Mouse (Mus musculus): ENCODE data around the gene Nek8. TPM values are rescaled to one million over a fixed set of nuclear protein-coding genes. Genes with fewer than 3 reads are reported as not detected.

The Nek8 gene
- polyA plus RNA-seq, 1 experiment, result 17.9 TPM

DNA sequence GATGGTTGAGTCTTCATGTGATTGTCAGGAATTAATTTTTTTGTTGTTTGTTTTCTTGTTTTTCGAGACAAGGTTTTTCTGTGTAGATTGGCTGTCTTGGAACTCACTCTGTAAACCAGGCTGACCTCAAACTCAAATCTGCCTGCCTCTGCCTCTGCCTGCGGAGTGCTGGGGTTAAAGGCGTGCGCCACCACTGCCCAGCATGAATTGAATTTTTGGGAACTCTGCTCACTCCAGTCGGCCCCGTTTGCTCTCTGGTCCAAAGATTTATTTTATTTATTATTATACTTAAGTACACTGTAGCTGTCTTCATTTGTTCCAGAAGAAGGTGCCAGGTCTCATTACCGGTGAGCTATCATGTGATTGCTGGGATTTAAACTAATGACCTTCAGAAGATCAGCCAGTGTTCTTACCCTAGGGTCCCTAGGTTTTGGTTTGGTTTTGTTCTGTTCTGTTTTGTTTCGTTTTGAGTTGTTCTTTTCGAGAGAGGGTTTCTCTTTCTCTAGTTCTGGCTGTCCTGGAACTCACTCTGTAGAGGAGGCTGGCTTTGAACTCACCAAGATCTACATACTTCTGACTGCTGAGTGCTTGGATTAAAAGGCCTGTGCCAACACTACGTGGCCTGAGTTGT, 7.5 kb upstream of the Nek8 start:
- no peak for TF ChIP-seq POLR2A (IDR thresholded peaks at IDR 0.05; ENCODE audit: low read depth, low read length)
- no peak for TF ChIP-seq CTCF (IDR thresholded peaks at IDR 0.05; ENCODE audit: borderline replicate concordance, insufficient read depth, low read length)
- no peak overlapping the region; the same call in 1 of the 2 replicates for H3K4me3 ChIP-seq (ENCODE audit: insufficient read depth, low read length)
- 0 out of 2 replicates have a peak, but pooled peaks cover 5% of the 10 kb centered on the region for H3K4me1 ChIP-seq (ENCODE audit: control insufficient read depth, insufficient read depth, low read length)
- H3K27ac ChIP-seq (ENCODE audit: insufficient read depth, low read length), result no peak overlapping the region

- TF ChIP-seq POLR2A (IDR thresholded peaks at IDR 0.05; ENCODE audit: low read depth, low read length) (peak; percentile 97), CTCF (IDR thresholded peaks at IDR 0.05; ENCODE audit: borderline replicate concordance, insufficient read depth, low read length) (no peak)
- H3K4me1 ChIP-seq (ENCODE audit: control insufficient read depth, insufficient read depth, low read length), result 0 out of 2 replicates have a peak, but pooled peaks cover 5% of the 10 kb centered on the region
- peak within 1 kb of the TSS; percentile 88 for H3K27ac ChIP-seq (ENCODE audit: insufficient read depth, low read length)
- H3K4me3 ChIP-seq (ENCODE audit: insufficient read depth, low read length), result peak within 1 kb of the TSS; percentile 86
Observed at GRCm38 (mm10) chr11:78182961-78183844, 6.7 kb upstream of the Nek8 start, which contains the start of gene Rpl23a. Gene Rpl23a, minus strand, starts transcription at chr11:78183584.

- H3K4me3 ChIP-seq (ENCODE audit: insufficient read depth, low read length), result peak overlapping the region; percentile 86
- H3K27ac ChIP-seq (ENCODE audit: insufficient read depth, low read length), result peak overlapping the region; percentile 88
- H3K4me1 ChIP-seq (ENCODE audit: control insufficient read depth, insufficient read depth, low read length), result 0 out of 2 replicates have a peak, but pooled peaks cover 5% of the 10 kb centered on the region
- no peak for TF ChIP-seq CTCF (IDR thresholded peaks at IDR 0.05; ENCODE audit: borderline replicate concordance, insufficient read depth, low read length)
- peak; percentile 19; the same call in 1 of the 2 replicates for TF ChIP-seq POLR2A (IDR thresholded peaks at IDR 0.05; ENCODE audit: low read depth, low read length)
Observed at GRCm38 (mm10) chr11:78182450-78182849, 6.0 kb upstream of the Nek8 start.

DNA sequence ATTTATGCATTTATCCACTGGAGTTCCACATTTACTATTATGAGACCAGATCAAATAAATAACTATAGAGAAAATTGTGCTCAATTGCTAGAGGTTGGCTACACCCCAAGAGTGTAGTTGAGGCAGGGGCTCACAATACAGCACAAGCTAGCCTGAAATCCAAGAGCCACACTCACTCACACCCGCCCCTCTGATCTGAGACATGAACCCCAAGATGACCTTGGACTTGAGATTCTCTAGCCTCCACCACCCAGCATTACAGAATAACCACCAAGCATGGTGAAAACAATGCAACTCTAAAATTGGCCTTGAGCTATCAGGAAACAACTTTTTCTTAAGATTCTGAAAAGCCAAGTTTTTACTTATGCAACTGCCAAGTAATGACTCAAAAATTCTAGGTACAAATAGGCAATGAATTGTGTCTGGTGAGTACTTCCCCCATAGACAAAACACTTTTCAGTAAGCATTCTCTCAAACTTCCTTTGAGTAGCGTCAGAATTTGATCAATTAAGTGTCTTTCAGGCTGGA, 5.4 kb upstream of the Nek8 start:
- no peak for TF ChIP-seq CTCF (IDR thresholded peaks at IDR 0.05; ENCODE audit: borderline replicate concordance, insufficient read depth, low read length)
- peak; percentile 19; the same call in 1 of the 2 replicates for TF ChIP-seq POLR2A (IDR thresholded peaks at IDR 0.05; ENCODE audit: low read depth, low read length)
- Histone ChIP-seq H3K27ac (ENCODE audit: insufficient read depth, low read length) (peak overlapping the region; percentile 88; the same call in 1 of the 2 replicates), H3K4me3 (ENCODE audit: insufficient read depth, low read length) (peak overlapping the region; percentile 86), H3K4me1 (ENCODE audit: control insufficient read depth, insufficient read depth, low read length) (0 out of 2 replicates have a peak, but pooled peaks cover 5% of the 10 kb centered on the region)

- TF ChIP-seq POLR2A (IDR thresholded peaks at IDR 0.05; ENCODE audit: low read depth, low read length) (no peak; the same call in none of the 2 replicates), CTCF (IDR thresholded peaks at IDR 0.05; ENCODE audit: borderline replicate concordance, insufficient read depth, low read length) (no peak)
- Histone ChIP-seq H3K4me3 (ENCODE audit: insufficient read depth, low read length) (peak overlapping the region; percentile 63; the same call in 1 of the 2 replicates), H3K4me1 (ENCODE audit: control insufficient read depth, insufficient read depth, low read length) (peaks cover 5% of the 10 kb centered on the region; the same call in 1 of the 2 replicates), H3K27ac (ENCODE audit: insufficient read depth, low read length) (peak overlapping the region; percentile 2; the same call in 1 of the 2 replicates)
Observed at GRCm38 (mm10) chr11:78180081-78180761, 3.7 kb upstream of the Nek8 start.

GRCm38 (mm10) chr11:78179438-78179999, 3.0 kb upstream of the Nek8 start:
- Histone ChIP-seq H3K4me1 (ENCODE audit: control insufficient read depth, insufficient read depth, low read length) (peaks cover 5% of the 10 kb centered on the region), H3K27ac (ENCODE audit: insufficient read depth, low read length) (peak overlapping the region; percentile 86; the same call in 1 of the 2 replicates), H3K4me3 (ENCODE audit: insufficient read depth, low read length) (peak overlapping the region; percentile 63)
- no peak for TF ChIP-seq POLR2A (IDR thresholded peaks at IDR 0.05; ENCODE audit: low read depth, low read length)
- no peak for TF ChIP-seq CTCF (IDR thresholded peaks at IDR 0.05; ENCODE audit: borderline replicate concordance, insufficient read depth, low read length)

- peaks cover 5% of the 10 kb centered on the region for H3K4me1 ChIP-seq (ENCODE audit: control insufficient read depth, insufficient read depth, low read length)
- H3K27ac ChIP-seq (ENCODE audit: insufficient read depth, low read length), result peak overlapping the region; percentile 86
- TF ChIP-seq POLR2A (IDR thresholded peaks at IDR 0.05; ENCODE audit: low read depth, low read length), result peak; percentile 46
- TF ChIP-seq CTCF (IDR thresholded peaks at IDR 0.05; ENCODE audit: borderline replicate concordance, insufficient read depth, low read length), result no peak
- H3K4me3 ChIP-seq (ENCODE audit: insufficient read depth, low read length), result peak overlapping the region; percentile 63
Observed at GRCm38 (mm10) chr11:78178859-78179437, 2.5 kb upstream of the Nek8 start.

Measured in embryonic fibroblast, embryonic 13.5 days (primary cell).